Mouse (Mus musculus) left cerebral cortex, postnatal 10 days (tissue): ENCODE results near the gene Slc9a9. TPM values are rescaled to one million over a fixed set of nuclear protein-coding genes. Genes with fewer than 3 reads are reported as not detected.

Experiments
- DNase-seq, 2 experiments: peaks; one replicate each; pipeline ENCODE4 v3.0.0; 2021 to 2022; ENCODE audit warnings: low spot score in 2 of 2, mixed read lengths in 1 of 2; ENCODE audit errors: extremely low spot score in 1 of 2
- intact Hi-C: fragments of 180-260 bp; cut with DNase I; formaldehyde crosslinking; loops from one replicate; pipeline ENCODE4 v1.15.1; 2025
- total RNA-seq, 2 experiments: library from RNA; stranded (reverse); gene quantifications; 2 replicates each; pipeline ENCODE4 v1.2.3; 2021

The Slc9a9 gene
- total RNA-seq, 2 experiments from 2014 or later: 13.8 to 15.5 TPM

GRCm38 (mm10) chr9:94883435-94883834 is 213.7 kb downstream of the Slc9a9 start:
- intact Hi-C loops: no loop called here
- no peak for DNase-seq

GRCm38 (mm10) chr9:94885151-94885550 is 215.4 kb downstream of the Slc9a9 start:
- intact Hi-C loops: no loop called here

DNA sequence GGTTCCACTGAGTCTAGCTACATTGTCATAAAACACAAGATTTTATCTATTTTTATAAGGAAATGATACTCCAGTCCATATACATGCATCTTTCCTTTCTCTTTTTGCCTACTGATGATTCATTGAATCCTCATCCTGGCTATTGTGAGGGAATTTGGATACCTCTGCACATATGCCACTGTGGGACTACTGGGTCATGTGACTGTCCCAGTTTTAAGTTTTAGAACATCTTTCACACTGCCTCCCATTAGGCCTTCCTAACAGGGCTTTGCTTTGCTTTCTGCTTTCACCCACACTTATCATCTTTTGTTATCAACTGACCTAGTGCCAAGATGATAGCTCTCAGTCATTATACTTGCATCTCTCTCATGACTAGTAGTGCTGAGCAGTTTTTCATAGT is 219.9 kb downstream of the Slc9a9 start:
- intact Hi-C loops: no loop called here
- DNase-seq: no peak

More at GRCm38 (mm10) chr9:94885151-94885550, 215.4 kb downstream of the Slc9a9 start:
- no peak for DNase-seq

DNA sequence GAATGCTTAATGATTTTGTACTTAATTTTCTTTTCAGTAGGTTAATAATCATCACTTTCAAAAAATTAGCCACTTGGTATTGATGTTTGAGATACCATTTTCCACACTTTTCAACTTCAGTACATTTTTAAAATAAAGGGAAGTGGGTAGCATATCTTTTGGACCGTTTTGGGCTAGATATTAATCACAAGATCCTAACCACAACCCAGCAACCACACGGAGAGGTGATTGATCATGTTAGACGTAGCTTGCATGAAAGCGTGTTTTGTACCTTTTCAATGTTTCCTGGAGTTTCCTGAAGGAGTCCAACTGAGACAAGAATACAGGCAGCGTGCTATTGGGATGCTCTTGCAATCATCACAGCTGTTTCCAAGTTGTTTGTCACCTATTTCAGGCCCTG is 226.2 kb downstream of the Slc9a9 start:
- intact Hi-C loops: no loop called here
- DNase-seq: no peak

GRCm38 (mm10) chr9:94904180-94904579 is 234.5 kb downstream of the Slc9a9 start:
- intact Hi-C loops: no loop called here
- DNase-seq: no peak

GRCm38 (mm10) chr9:94907020-94907610 is 237.4 kb downstream of the Slc9a9 start:
- intact Hi-C loops: no loop called here
- no peak for DNase-seq

GRCm38 (mm10) chr9:94912071-94912470 is 242.4 kb downstream of the Slc9a9 start:
- no peak for DNase-seq
- intact Hi-C loops: no loop called here

GRCm38 (mm10) chr9:94922062-94922461 is 252.4 kb downstream of the Slc9a9 start:
- DNase-seq: no peak
- intact Hi-C loops: no loop called here

DNA sequence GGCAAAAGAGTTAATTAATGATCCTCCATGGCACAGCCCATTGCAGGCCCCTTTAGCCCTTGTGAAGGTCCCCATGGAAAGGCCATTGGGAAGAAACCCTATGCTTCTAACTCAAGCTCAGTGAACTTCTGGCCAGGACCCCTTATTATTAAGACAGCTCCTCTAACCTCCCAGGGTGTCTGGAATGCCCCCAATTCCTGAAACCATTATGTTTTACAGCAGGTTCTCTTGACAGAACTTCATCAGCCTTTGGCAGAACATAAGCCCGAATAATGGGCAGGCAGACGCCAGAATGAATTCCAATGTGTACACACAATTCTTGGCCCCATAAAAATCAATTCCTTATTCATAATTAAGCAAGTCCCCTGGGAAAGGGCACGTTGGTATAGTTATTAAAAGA is 256.1 kb downstream of the Slc9a9 start:
- intact Hi-C loops: no loop called here
- DNase-seq: no peak

- intact Hi-C loops: no loop called here
- peak in 1 of 2 experiments; percentile 41 for DNase-seq
Observed at GRCm38 (mm10) chr9:94927101-94927500, 257.4 kb downstream of the Slc9a9 start.

- intact Hi-C loops: no loop called here
Observed at GRCm38 (mm10) chr9:94945569-94946135, 275.9 kb downstream of the Slc9a9 start.

GRCm38 (mm10) chr9:94947246-94947645 is 277.5 kb downstream of the Slc9a9 start:
- intact Hi-C loops: no loop called here
- DNase-seq: no peak

More at GRCm38 (mm10) chr9:94945569-94946135, 275.9 kb downstream of the Slc9a9 start:
- no peak for DNase-seq

DNA sequence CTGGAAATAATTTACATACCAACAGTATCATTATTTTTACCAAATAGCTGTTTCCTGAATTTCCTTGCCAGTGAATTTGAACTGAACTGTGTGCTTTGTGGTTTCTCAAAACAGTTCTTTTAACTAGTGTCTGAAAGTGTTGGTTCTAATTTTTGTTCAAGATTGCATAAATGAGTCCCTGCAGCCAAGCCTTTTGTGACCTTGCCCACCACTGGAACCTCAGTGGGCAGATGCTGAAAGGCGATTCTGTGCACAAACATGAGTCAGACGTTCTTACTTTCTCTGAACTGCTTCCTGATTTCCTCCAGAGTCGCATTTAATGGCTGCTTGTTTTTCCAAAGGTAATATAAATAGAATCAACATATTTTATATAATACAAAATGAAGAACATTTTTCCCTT is 281.0 kb downstream of the Slc9a9 start:
- no peak for DNase-seq
- intact Hi-C loops: no loop called here

DNA sequence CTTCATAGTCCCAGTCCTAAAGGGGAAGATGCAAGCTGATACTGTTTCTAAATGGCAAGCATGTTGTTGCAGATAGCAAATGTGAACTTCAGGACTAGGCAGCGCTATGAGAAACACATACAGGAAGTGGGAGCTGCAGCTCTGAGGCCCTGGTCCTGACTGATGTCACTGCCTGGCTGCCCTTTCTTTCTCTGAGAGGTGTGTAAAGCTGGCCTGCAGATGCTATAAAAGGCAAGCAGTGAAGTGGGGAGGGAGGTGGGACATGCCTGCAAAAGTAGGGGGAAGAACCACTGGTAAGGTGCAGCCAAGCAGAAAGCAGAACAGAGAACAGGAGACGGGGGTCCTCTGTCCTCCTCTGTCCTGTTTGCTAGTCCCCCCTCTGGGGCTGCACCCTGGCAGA is 285.9 kb downstream of the Slc9a9 start:
- intact Hi-C loops: no loop called here
- DNase-seq: no peak

DNA sequence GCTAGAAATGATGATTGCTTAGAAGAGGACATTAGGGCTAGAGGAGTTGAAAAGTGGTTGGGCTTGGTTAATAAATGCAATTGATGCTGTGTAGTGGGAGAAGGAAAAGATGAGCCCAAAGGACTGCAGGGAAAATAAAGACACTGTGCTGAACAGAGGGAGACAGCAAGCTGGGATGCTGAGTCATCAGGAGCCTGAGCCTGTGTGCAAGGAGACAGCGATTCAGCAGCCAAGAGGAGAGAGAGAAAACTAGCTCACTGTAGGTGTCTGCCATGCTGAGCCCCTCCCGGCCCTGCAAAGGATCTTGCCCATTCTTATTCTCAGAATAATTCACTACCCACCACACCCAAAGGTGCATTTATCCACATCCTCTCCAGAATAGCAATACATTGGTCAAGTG is 288.7 kb downstream of the Slc9a9 start:
- DNase-seq: no peak

GRCm38 (mm10) chr9:94968596-94969120 is 298.9 kb downstream of the Slc9a9 start:
- intact Hi-C loops: no loop called here

More for the DNA sequence above, 288.7 kb downstream of the Slc9a9 start:
- intact Hi-C loops: no loop called here

DNA sequence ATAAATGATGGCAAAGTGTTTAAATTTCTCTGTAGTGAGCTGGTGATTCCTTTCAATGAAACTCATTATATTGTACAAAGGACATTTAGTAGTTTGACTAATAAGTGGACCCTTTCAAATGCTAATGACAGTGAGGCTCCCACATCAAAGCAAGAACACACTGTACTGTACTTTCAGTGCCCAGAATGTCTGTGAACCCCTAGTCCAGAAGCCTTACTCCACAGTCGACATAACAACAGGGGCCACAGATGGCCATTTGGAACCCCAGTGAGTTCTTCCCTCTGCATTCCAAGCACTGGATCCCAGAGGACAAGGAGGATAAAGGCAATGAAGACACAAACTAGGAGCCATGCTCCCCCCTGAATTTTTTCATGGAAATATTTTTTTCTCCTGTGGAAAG is 299.4 kb downstream of the Slc9a9 start:
- intact Hi-C loops: no loop called here

More at GRCm38 (mm10) chr9:94968596-94969120, 298.9 kb downstream of the Slc9a9 start:
- DNase-seq: no peak

DNA sequence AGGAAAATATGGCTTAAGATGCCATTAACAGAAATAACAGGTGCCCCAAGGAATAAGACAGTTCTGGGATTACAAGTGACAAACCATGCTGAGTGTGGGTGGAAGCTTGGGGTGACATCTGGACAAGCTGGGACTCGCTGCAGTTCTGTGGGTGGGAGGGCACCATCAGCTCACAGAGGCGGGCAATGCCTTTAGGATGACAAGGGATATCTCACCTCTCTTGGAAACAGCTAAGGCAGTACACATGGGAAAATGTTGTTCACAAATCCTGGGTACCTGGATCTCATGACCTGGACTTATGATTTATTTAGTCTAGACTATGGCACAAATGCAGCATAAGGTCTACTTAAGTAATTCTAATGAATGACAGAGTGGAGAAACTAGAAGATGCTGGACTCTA is 302.3 kb downstream of the Slc9a9 start:
- intact Hi-C loops: loop anchor here (10.0 kb wide), 1 partner anchor 433 kb away; the partner anchor contains the start of gene Chst2
- DNase-seq: no peak

More for the DNA sequence above, 299.4 kb downstream of the Slc9a9 start:
- DNase-seq: peak in 1 of 2 experiments; percentile 62

DNA sequence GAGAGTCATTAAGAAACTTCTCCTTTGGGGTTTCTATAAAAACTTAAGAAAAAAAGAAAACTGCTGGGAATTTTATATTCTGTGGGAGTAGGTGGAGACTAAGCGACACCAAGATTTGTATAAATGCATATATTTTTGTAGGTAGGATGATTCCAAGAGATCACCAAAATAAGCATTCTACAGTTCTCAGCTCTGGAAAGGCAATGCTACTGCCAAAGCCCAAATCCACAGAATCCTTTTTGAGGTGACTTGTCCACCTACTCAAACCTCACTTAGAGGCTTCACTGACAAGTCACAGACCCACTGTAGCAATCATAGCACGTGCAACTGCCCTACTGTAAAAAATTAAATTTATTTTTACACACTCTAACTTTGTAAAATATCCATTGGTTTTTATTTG is 303.0 kb downstream of the Slc9a9 start:
- intact Hi-C loops: loop anchor here (10.0 kb wide), 1 partner anchor 432 kb away; the partner anchor contains the start of gene Chst2

DNA sequence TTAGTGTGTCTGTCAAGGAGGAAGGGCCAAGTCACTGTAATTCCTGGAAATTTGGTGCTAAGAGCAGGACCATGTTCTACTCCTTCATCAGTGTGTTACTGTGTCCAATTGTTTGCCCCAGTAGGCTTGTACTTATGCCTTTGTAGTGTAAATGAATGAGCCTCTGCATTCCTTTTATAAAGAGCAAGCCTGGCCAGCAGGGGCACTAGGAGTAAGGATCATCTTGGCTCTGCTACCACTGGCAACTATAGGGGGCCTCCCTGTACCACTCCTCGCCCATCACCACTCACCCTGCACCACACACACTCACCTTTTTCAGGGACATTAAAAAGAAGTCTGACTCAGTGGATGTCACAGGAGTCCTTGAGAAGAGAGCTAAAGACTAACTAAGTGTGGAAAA is 306.5 kb downstream of the Slc9a9 start:
- no peak for DNase-seq
- intact Hi-C loops: loop anchor here (10.0 kb wide), 1 partner anchor 429 kb away; the partner anchor contains the start of gene Chst2

More for the DNA sequence above, 303.0 kb downstream of the Slc9a9 start:
- no peak for DNase-seq
